In the genomic region with DNA sequence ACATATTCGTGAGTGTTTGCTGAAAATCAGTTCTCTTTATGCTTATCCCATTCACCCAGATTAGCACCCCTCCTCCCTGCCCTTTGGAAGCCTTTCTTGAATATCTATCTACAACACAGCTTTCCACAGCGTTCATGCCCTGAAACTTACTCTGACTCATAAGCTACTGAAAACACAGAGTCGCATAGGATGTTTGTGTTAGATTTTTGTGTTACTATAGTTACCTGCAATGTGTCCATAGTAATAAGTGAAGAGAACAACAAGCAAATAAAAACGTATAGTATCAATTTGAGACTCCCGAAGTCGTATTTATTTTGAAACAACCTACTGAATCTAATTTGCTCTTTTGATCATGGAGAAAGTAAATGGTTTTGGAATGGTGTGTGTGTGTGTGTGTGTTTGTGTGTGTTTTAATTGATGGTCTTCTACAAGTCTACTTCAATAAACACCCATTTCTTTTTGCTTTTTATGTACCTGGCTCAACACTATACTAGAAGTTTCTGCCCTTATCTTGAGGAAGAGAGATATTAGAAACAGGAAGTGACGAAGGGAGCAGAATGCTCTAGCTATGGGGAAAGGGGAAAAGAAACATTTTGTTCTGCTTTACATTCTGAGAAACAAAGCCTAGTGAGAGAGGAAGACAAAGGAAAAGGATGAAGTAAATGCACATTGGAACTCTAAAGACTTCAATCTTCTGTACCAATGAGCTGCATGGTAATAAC, we compare ENCODE assay signal across 8 mouse cellular contexts. TPM values are rescaled to one million over a fixed set of nuclear protein-coding genes. Genes with fewer than 3 reads are reported as not detected.
DNase-seq lines count a peak whose midpoint lies in the region; ATAC-seq and TF ChIP-seq lines count a peak whose summit lies in the region.

No protein-coding gene starts in this region.

- WGBS in liver, adult 2 months = 1% methylated on average over 7 of the region's 7 CpGs
- 45% methylated on average over 7 of the region's 7 CpGs for WGBS in hindbrain, embryonic 15.5 days
- 53% methylated on average over 7 of the region's 7 CpGs for WGBS in midbrain, embryonic 11.5 days

- H3K27ac ChIP-seq in liver, adult 2 months (replicated peaks; ENCODE audit: insufficient read depth, low read depth, low read length) = peak overlapping the region; percentile 98
- H3K27ac ChIP-seq in hindbrain, embryonic 15.5 days (replicated peaks) = peak overlapping the region; percentile 88
- peak overlapping the region; percentile 85; the same call in 1 of the 2 replicates for H3K27ac ChIP-seq in midbrain, embryonic 11.5 days (ENCODE audit: low read depth, low read length)

- H3K4me2 ChIP-seq in hindbrain, embryonic 15.5 days = peak overlapping the region; percentile 65
- H3K4me2 ChIP-seq in midbrain, embryonic 11.5 days = peak overlapping the region; percentile 68

- peaks cover 15% of the 10 kb centered on the region for H3K4me1 ChIP-seq in liver, adult 2 months (ENCODE audit: control insufficient read depth, insufficient read depth, low read length)
- peaks cover 18% of the 10 kb centered on the region for H3K4me1 ChIP-seq in hindbrain, embryonic 15.5 days (replicated peaks)
- peaks cover 12% of the 10 kb centered on the region for H3K4me1 ChIP-seq in midbrain, embryonic 11.5 days (ENCODE audit: control insufficient read depth, insufficient read depth, low read length)

- no peaks in the 10 kb centered on the region for H3K36me3 ChIP-seq in liver, adult 2 months (ENCODE audit: control insufficient read depth, insufficient read depth, low read length)
- no peaks in the 10 kb centered on the region for H3K36me3 ChIP-seq in hindbrain, embryonic 15.5 days
- H3K36me3 ChIP-seq in midbrain, embryonic 11.5 days (ENCODE audit: control insufficient read depth, insufficient read depth, low read length) = no peaks in the 10 kb centered on the region

- no peak for ATAC-seq in hindbrain, embryonic 15.5 days (ENCODE audit: low FRiP score, low read depth)
- ATAC-seq in midbrain, embryonic 11.5 days (ENCODE audit: low FRiP score) = no peak
- ATAC-seq in frontal cortex, adult (ENCODE audit: low TSS enrichment) = no peak

- H3K4me3 ChIP-seq in liver, adult 2 months (ENCODE audit: insufficient read depth, low read depth, low read length) = peak overlapping the region; percentile 79
- H3K4me3 ChIP-seq in hindbrain, embryonic 15.5 days = peak overlapping the region; percentile 60
- peak overlapping the region; percentile 64 for H3K4me3 ChIP-seq in midbrain, embryonic 11.5 days (ENCODE audit: low read depth, low read length)

- no peak for TF ChIP-seq POLR2A in liver, adult 2 months (IDR thresholded peaks at IDR 0.05; ENCODE audit: extremely low read depth, insufficient read depth, low read length)
- no peak for TF ChIP-seq POLR2A in brain, embryonic 14.5 days (IDR thresholded peaks at IDR 0.05; ENCODE audit: borderline replicate concordance, extremely low read depth, insufficient read depth, insufficient read length, poor library complexity, severe bottlenecking)

- H3K9me3 ChIP-seq in hindbrain, embryonic 15.5 days = no peaks in the 10 kb centered on the region
- H3K9me3 ChIP-seq in midbrain, embryonic 11.5 days (ENCODE audit: control insufficient read depth, low read length) = no peaks in the 10 kb centered on the region

- no peak for TF ChIP-seq CTCF in liver, adult 2 months (IDR thresholded peaks at IDR 0.05; ENCODE audit: low read depth, low read length)
- no peak for TF ChIP-seq CTCF in brain, embryonic 14.5 days (IDR thresholded peaks at IDR 0.05; ENCODE audit: borderline replicate concordance, extremely low read depth, insufficient read depth, insufficient read length)

- peak overlapping the region; percentile 62 for H3K9ac ChIP-seq in liver, adult 2 months (ENCODE audit: low read depth, low read length)
- 0 out of 2 replicates have a peak overlapping the region, but pooled peaks have one; percentile 19 for H3K9ac ChIP-seq in hindbrain, embryonic 15.5 days
- H3K9ac ChIP-seq in midbrain, embryonic 11.5 days (ENCODE audit: low read length) = peak overlapping the region; percentile 77

- H3K79me2 ChIP-seq in liver, adult 2 months (ENCODE audit: control insufficient read depth, insufficient read depth, low read length) = no peaks in the 10 kb centered on the region; the same call in 1 of the 2 replicates

- DNase-seq in liver, adult 2 months (ENCODE audit: extremely low read depth, low read depth, low spot score) = peak; percentile 79
- no peak for DNase-seq in liver
- DNase-seq in brain, embryonic 14.5 days (ENCODE audit: low read depth) = peak; percentile 27
- DNase-seq in midbrain, embryonic 11.5 days (ENCODE audit: low spot score, missing footprints) = peak; percentile 85
- DNase-seq in layer of hippocampus, adult 9-10 months (ENCODE audit: low spot score) = no peak
- no peak for DNase-seq in kidney, postnatal 4 days

- no peaks in the 10 kb centered on the region for H3K27me3 ChIP-seq in liver, adult 2 months (ENCODE audit: control insufficient read depth, insufficient read depth, low read length)
- H3K27me3 ChIP-seq in hindbrain, embryonic 15.5 days = no peaks in the 10 kb centered on the region
- no peaks in the 10 kb centered on the region for H3K27me3 ChIP-seq in midbrain, embryonic 11.5 days (ENCODE audit: control insufficient read depth, insufficient read depth, low read length)

RNA-seq across cellular contexts. Expression of a gene that starts 5.5 kb away (rescaled TPM):
- total RNA-seq in liver, adult 2 months (2014; rRNA removed) = 228 and 280 TPM in 2 replicates
- 234 and 322 TPM in 2 replicates for polyA plus RNA-seq in liver, adult 2 months (2012; rRNA removed)
- 60.7 and 61.5 TPM in 2 replicates for polyA plus RNA-seq in brain, embryonic 14.5 days (2012; rRNA removed)
- 62.3 and 67.1 TPM in 2 replicates for polyA plus RNA-seq in hindbrain, embryonic 15.5 days (2015; fragmentation: Nextera tagmentation; extraction: Ambion mirVana)
- polyA plus RNA-seq in midbrain, embryonic 11.5 days (2014; fragmentation: Nextera tagmentation; extraction: Ambion mirVana) = 98.2 and 105 TPM in 2 replicates

Comparison
In these comparisons a context has a peak if more than half of its experiments do, and no peak if none do; other contexts are left out.
1. DNase-seq: peak in liver, adult 2 months (single experiment), brain, embryonic 14.5 days (single experiment) and midbrain, embryonic 11.5 days (single experiment); none in liver (single experiment), layer of hippocampus, adult 9-10 months (single experiment) and kidney, postnatal 4 days (0 of 2).
2. H3K9ac ChIP-seq: peak in every context shown above with its lines; median percentile 77 in midbrain, embryonic 11.5 days; 62 in liver, adult 2 months; 19 in hindbrain, embryonic 15.5 days.
3. Peak in every context shown above with its lines, with median percentiles within 50 percentile points of each other: H3K27ac ChIP-seq and H3K4me3 ChIP-seq.